Mouse (Mus musculus): ENCODE measurements around the gene Nos3. TPM values are rescaled to one million over a fixed set of nuclear protein-coding genes. Genes with fewer than 3 reads are reported as not detected.
A peak's percentile ranks its signal among the peaks of the same experiment; 100 is the strongest.

Nos3 gene
- polyA plus RNA-seq, 1 experiment from 2014 or later = 6.7 TPM

DNA sequence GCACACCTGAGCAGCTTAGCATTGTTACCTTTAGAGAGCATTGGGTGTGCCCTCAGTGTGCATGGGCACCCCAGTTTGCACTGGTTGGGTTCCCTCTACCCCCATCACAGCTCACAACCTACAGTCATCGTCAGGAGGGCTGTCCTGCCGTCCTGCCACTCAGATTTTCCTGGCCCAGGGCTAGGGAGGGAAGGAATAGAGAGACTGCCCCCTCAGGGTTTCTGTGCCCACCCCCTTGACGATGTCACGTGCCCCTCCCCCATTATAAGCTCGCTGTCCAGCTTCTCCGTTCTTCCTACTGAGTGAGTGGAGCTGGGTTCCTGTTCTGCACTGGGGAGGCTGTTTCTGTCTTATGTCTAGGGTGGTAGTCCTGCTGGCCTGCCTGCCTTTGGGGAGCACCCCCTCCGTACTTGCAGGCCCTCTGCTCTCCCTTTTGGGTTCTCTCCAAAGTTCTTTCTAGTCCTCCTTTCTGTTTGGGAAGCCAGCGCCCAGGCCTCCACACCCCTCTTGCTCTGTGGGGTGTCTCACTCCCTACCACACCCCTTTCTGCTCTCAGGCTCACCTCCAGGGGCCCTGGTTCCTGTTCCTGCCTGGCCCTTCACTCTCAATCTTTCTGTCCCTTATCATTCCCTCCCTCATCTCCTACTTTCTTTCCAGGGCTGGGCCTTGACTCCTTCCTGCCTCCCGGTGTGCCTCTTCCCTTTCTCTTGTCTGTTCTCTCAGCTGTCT, 62.1 kb downstream of the Nos3 start:
- H3K36me3 ChIP-seq (ENCODE audit: control insufficient read depth, insufficient read depth, low read length) = peaks cover 5% of the 10 kb centered on the region
- no peaks in the 10 kb centered on the region for H3K9me3 ChIP-seq (ENCODE audit: control insufficient read depth, low read length)
- H3K27ac ChIP-seq (ENCODE audit: low read depth, low read length) = no peak overlapping the region
- no peaks in the 10 kb centered on the region for H3K27me3 ChIP-seq (ENCODE audit: control insufficient read depth, insufficient read depth, low read length)
- peak overlapping the region; percentile 78 for H3K4me2 ChIP-seq (ENCODE audit: low read depth)
- 10% methylated on average over 9 of the region's 9 CpGs for WGBS
- peak overlapping the region; percentile 26; the same call in 1 of the 2 replicates for H3K9ac ChIP-seq (ENCODE audit: low read length)
- ATAC-seq (ENCODE audit: insufficient read depth, low FRiP score, low TSS enrichment) (no peak), DNase-seq (ENCODE audit: low spot score) (no peak)
- peak overlapping the region; percentile 6; the same call in 1 of the 2 replicates for H3K4me3 ChIP-seq (ENCODE audit: low read depth, low read length)
- H3K4me1 ChIP-seq (ENCODE audit: control insufficient read depth, insufficient read depth, low read length) = peaks cover 36% of the 10 kb centered on the region

DNA sequence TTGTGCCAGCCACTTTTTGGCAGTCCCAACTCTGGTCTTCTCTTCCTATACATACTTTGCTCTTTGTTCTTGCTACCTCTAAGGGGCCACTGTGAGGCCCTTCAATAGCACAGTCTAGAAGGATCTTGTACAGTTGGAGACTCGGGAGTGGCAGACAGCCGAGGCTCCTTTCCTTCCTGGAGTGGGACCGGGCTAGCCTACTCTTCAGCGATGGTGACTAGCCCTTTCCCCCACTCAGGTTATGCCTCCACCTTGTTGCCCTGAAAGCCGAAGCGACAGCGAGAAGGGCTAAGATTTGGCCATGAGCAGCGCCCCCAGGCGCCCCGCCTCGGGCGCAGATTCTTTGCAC, 62.6 kb downstream of the Nos3 start:
- H3K4me2 ChIP-seq (ENCODE audit: low read depth) = peak overlapping the region; percentile 78; the same call in 1 of the 2 replicates
- H3K9ac ChIP-seq (ENCODE audit: low read length) = no peak overlapping the region; the same call in 1 of the 2 replicates
- H3K4me3 ChIP-seq (ENCODE audit: low read depth, low read length) = no peak overlapping the region
- H3K4me1 ChIP-seq (ENCODE audit: control insufficient read depth, insufficient read depth, low read length) = peaks cover 34% of the 10 kb centered on the region
- ATAC-seq (ENCODE audit: insufficient read depth, low FRiP score, low TSS enrichment) (no peak), DNase-seq (ENCODE audit: low spot score) (no peak)
- no peaks in the 10 kb centered on the region for H3K27me3 ChIP-seq (ENCODE audit: control insufficient read depth, insufficient read depth, low read length)
- peaks cover 6% of the 10 kb centered on the region for H3K36me3 ChIP-seq (ENCODE audit: control insufficient read depth, insufficient read depth, low read length)
- WGBS = 16% methylated on average over 12 of the region's 12 CpGs
- H3K27ac ChIP-seq (ENCODE audit: low read depth, low read length) = no peak overlapping the region
- no peaks in the 10 kb centered on the region for H3K9me3 ChIP-seq (ENCODE audit: control insufficient read depth, low read length)

DNA sequence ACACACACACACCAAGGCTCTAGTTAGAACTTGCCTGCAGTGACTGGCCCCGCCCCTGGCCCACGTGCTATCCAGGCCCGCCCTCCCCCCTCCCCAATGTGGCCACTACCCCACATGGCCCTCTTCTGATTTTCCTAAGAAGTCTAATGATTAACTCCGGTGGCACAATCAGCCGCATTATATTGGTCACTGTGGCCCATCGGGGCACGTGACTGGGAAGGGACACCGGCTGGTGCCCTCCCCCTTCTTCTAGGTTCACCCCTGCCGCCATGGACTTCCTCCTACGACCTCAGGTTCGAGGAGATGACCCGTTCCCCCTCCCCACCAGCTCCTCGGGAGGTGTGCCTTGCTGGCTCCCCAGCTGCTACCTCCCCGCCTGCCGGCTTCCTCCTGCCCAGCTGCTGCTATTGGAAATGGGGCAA, 63.4 kb downstream of the Nos3 start:
- H3K9me3 ChIP-seq (ENCODE audit: control insufficient read depth, low read length) = no peaks in the 10 kb centered on the region
- ATAC-seq (ENCODE audit: insufficient read depth, low FRiP score, low TSS enrichment) (no peak), DNase-seq (ENCODE audit: low spot score) (peak; percentile 44)
- H3K27ac ChIP-seq (ENCODE audit: low read depth, low read length) = no peak overlapping the region
- H3K27me3 ChIP-seq (ENCODE audit: control insufficient read depth, insufficient read depth, low read length) = no peaks in the 10 kb centered on the region
- H3K4me2 ChIP-seq (ENCODE audit: low read depth) = peak overlapping the region; percentile 19
- peaks cover 28% of the 10 kb centered on the region for H3K4me1 ChIP-seq (ENCODE audit: control insufficient read depth, insufficient read depth, low read length)
- peaks cover 6% of the 10 kb centered on the region for H3K36me3 ChIP-seq (ENCODE audit: control insufficient read depth, insufficient read depth, low read length)
- H3K4me3 ChIP-seq (ENCODE audit: low read depth, low read length) = no peak overlapping the region
- peak overlapping the region; percentile 10; the same call in 1 of the 2 replicates for H3K9ac ChIP-seq (ENCODE audit: low read length)
- 2% methylated on average over 15 of the region's 15 CpGs for WGBS

DNA sequence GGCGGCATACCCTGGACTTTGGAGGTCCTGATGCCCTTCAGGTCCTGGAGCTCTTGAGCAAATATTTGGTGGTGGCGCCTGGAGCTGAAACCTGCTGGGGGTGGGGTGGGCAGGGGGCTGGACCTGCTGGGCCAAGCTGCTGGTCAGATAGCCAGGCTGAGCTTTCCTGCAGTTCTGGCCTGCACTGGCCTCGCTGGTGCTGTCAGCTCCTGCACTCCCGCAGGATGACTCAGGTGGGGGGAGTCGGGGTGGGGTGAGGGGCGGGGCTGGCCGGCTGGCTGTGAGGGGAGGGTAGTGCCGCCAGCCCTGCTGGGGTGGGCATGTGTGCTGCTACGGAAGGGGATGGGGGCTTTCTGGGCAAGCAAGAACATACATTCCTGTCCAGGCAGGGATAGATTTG, 64.0 kb downstream of the Nos3 start:
- WGBS = 7% methylated on average over 9 of the region's 9 CpGs
- H3K27ac ChIP-seq (ENCODE audit: low read depth, low read length) = no peak overlapping the region
- H3K4me2 ChIP-seq (ENCODE audit: low read depth) = no peak overlapping the region
- H3K9me3 ChIP-seq (ENCODE audit: control insufficient read depth, low read length) = no peaks in the 10 kb centered on the region
- H3K9ac ChIP-seq (ENCODE audit: low read length) = peak overlapping the region; percentile 10; the same call in 1 of the 2 replicates
- H3K4me1 ChIP-seq (ENCODE audit: control insufficient read depth, insufficient read depth, low read length) = peaks cover 28% of the 10 kb centered on the region
- H3K4me3 ChIP-seq (ENCODE audit: low read depth, low read length) = no peak overlapping the region
- ATAC-seq (ENCODE audit: insufficient read depth, low FRiP score, low TSS enrichment) = no peak
- DNase-seq (ENCODE audit: low spot score) = no peak
- peaks cover 6% of the 10 kb centered on the region for H3K36me3 ChIP-seq (ENCODE audit: control insufficient read depth, insufficient read depth, low read length)
- H3K27me3 ChIP-seq (ENCODE audit: control insufficient read depth, insufficient read depth, low read length) = no peaks in the 10 kb centered on the region

DNA sequence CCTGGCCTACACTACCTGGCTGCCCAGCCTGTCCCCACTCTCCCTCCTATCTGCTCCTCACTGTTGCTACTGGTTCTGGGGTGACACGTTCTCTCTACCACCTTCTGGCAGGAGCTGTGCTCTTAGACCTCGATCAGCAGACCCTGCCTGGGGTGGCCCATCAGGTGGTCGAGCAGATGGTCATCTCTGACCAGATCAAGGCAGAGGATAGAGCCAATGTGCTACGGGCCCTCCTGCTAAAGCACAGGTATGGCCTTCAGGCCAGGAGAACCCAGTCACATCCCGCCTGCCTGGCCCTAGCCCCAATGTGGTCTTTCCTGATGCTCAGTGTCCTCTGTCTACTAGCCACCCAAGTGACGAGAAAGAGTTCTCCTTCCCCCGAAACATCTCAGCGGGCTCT, 69.4 kb downstream of the Nos3 start:
- Histone ChIP-seq H3K4me1 (ENCODE audit: control insufficient read depth, insufficient read depth, low read length) (no peaks in the 10 kb centered on the region), H3K4me3 (ENCODE audit: low read depth, low read length) (no peak overlapping the region), H3K9me3 (ENCODE audit: control insufficient read depth, low read length) (no peaks in the 10 kb centered on the region), H3K4me2 (ENCODE audit: low read depth) (no peak overlapping the region), H3K27me3 (ENCODE audit: control insufficient read depth, insufficient read depth, low read length) (no peaks in the 10 kb centered on the region), H3K36me3 (ENCODE audit: control insufficient read depth, insufficient read depth, low read length) (peaks cover 11% of the 10 kb centered on the region), H3K9ac (ENCODE audit: low read length) (no peak overlapping the region), H3K27ac (ENCODE audit: low read depth, low read length) (no peak overlapping the region)
- 88% methylated on average over 8 of the region's 8 CpGs for WGBS
- no peak for ATAC-seq (ENCODE audit: insufficient read depth, low FRiP score, low TSS enrichment)
- DNase-seq (ENCODE audit: low spot score) = no peak

Other genes starting within 250 kb of the Nos3 start
- 19.4 and 20.3 TPM in 2 replicates for gene Nupl2, start 199.8 kb upstream of the Nos3 start, polyA plus RNA-seq (2014; fragmentation: Nextera tagmentation; extraction: Ambion mirVana)
- gene Kcnh2, start 13.2 kb upstream of the Nos3 start, polyA plus RNA-seq (2014; fragmentation: Nextera tagmentation; extraction: Ambion mirVana) = 16.5 and 18.6 TPM in 2 replicates
- gene Atg9b, start 27.3 kb downstream of the Nos3 start, polyA plus RNA-seq (2014; fragmentation: Nextera tagmentation; extraction: Ambion mirVana) = 0.54 and 0.89 TPM in 2 replicates
- gene Abcb8, start 28.9 kb downstream of the Nos3 start, polyA plus RNA-seq (2014; fragmentation: Nextera tagmentation; extraction: Ambion mirVana) = 45.8 and 47.0 TPM in 2 replicates
- gene Asic3, start 48.6 kb downstream of the Nos3 start, polyA plus RNA-seq (2014; fragmentation: Nextera tagmentation; extraction: Ambion mirVana) = 0.12 and 0.54 TPM in 2 replicates
- 59.1 and 64.9 TPM in 2 replicates for gene Cdk5, start 58.7 kb downstream of the Nos3 start, polyA plus RNA-seq (2014; fragmentation: Nextera tagmentation; extraction: Ambion mirVana)
- 18.0 and 18.1 TPM in 2 replicates for gene Slc4a2, start 59.0 kb downstream of the Nos3 start, polyA plus RNA-seq (2014; fragmentation: Nextera tagmentation; extraction: Ambion mirVana)
- 89.7 and 93.7 TPM in 2 replicates for gene Fastk, start 80.5 kb downstream of the Nos3 start, polyA plus RNA-seq (2014; fragmentation: Nextera tagmentation; extraction: Ambion mirVana)
- gene Tmub1, start 83.0 kb downstream of the Nos3 start, polyA plus RNA-seq (2014; fragmentation: Nextera tagmentation; extraction: Ambion mirVana) = 31.5 and 33.1 TPM in 2 replicates
- 61.0 and 72.0 TPM in 2 replicates for gene Agap3, start 87.4 kb downstream of the Nos3 start, polyA plus RNA-seq (2014; fragmentation: Nextera tagmentation; extraction: Ambion mirVana)
- gene Gbx1, start 162.4 kb downstream of the Nos3 start, polyA plus RNA-seq (2014; fragmentation: Nextera tagmentation; extraction: Ambion mirVana) = 0.92 and 1.3 TPM in 2 replicates
- 0.38 TPM in 1 of 2 replicates, not detected in the other for gene Asb10, start 176.2 kb downstream of the Nos3 start, polyA plus RNA-seq (2014; fragmentation: Nextera tagmentation; extraction: Ambion mirVana)
- not detected in 2 replicates for gene 4931409K22Rik, start 192.0 kb downstream of the Nos3 start, polyA plus RNA-seq (2014; fragmentation: Nextera tagmentation; extraction: Ambion mirVana)
- 136 and 147 TPM in 2 replicates for gene Abcf2, start 212.7 kb downstream of the Nos3 start, polyA plus RNA-seq (2014; fragmentation: Nextera tagmentation; extraction: Ambion mirVana)
- gene Chpf2, start 221.9 kb downstream of the Nos3 start, polyA plus RNA-seq (2014; fragmentation: Nextera tagmentation; extraction: Ambion mirVana) = 10.3 and 13.0 TPM in 2 replicates

Measured in neural tube, embryonic 11.5 days (tissue).